In the genomic region with DNA sequence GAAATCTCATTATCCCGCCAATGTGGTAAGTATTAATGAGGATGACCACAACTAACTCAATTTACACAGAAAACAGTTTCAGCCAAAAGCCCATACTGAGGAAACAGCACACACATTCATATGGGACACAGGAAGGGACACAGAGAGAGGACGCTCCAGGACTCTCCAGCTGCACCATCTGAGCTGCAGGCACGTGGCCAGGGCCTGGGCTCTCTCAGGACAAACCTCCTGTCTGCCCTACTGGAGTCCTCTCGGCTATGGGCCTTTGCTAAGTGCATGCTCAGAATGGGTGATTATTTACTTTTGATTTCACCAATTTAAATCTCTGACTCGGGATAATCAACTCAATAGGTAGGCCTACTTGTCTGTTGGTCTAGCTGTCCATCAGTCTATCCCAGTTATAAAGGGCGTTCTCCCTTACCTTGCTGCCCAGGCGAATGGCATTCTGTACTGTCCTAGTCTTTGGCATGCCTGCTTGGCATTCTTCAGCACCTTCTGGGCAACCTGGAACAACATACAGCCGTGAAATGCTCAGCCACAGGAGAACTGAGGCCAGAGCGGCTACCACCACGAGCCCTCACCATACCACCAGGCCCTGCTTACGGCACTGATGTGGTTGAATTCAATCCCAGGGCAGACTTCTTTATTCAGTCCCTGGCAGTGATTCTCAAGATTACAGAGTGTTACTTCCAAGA, we compare ENCODE assay signal across 11 mouse cellular contexts.
DNase-seq lines count a peak whose midpoint lies in the region; ATAC-seq and TF ChIP-seq lines count a peak whose summit lies in the region.
"Had no signal": no experiment of that assay in that cellular context is flagged by ENCODE, and none has a peak within 500 bp of the region (broad histone marks: within the 10 kb centered on the region; RNA-seq: fewer than 3 reads in every experiment).

No protein-coding gene starts in this region.

- no peak overlapping the region for H3K4me2 ChIP-seq in stomach, embryonic 14.5 days (replicated peaks; ENCODE audit: low read depth, low read length)
- no peak overlapping the region for H3K4me2 ChIP-seq in stomach, postnatal 0 days (replicated peaks; ENCODE audit: low read depth)
- no peak overlapping the region for H3K4me2 ChIP-seq in forebrain, embryonic 12.5 days
- H3K4me2 ChIP-seq: hindbrain, embryonic 13.5 days; neural tube, embryonic 15.5 days had no signal

- H3K9ac ChIP-seq in stomach, embryonic 14.5 days (replicated peaks; ENCODE audit: low read depth, low read length) = no peak overlapping the region
- no peak overlapping the region for H3K9ac ChIP-seq in stomach, postnatal 0 days (ENCODE audit: low read length)
- H3K9ac ChIP-seq in forebrain, embryonic 12.5 days = no peak overlapping the region
- H3K9ac ChIP-seq: hindbrain, embryonic 13.5 days; neural tube, embryonic 15.5 days had no signal

- no peak overlapping the region for H3K4me3 ChIP-seq in stomach, embryonic 14.5 days (ENCODE audit: low read depth, low read length)
- no peak overlapping the region for H3K4me3 ChIP-seq in stomach, postnatal 0 days (ENCODE audit: low read depth, low read length)
- no peak overlapping the region for H3K4me3 ChIP-seq in forebrain, embryonic 12.5 days (replicated peaks)
- H3K4me3 ChIP-seq: heart, adult 2 months; hindbrain, embryonic 13.5 days; neural tube, embryonic 15.5 days had no signal

- peaks cover 13% of the 10 kb centered on the region for H3K36me3 ChIP-seq in stomach, embryonic 14.5 days (ENCODE audit: control insufficient read depth, insufficient read depth, low read length)
- peaks cover 12% of the 10 kb centered on the region; the same call in 1 of the 2 replicates for H3K36me3 ChIP-seq in stomach, postnatal 0 days (ENCODE audit: control insufficient read depth, insufficient read depth, low read length)
- peaks cover 6% of the 10 kb centered on the region; the same call in 1 of the 2 replicates for H3K36me3 ChIP-seq in forebrain, embryonic 12.5 days (replicated peaks)

- TF ChIP-seq EP300 in stomach, postnatal 0 days (optimal IDR thresholded peaks at IDR 0.05) = no peak

- peak; percentile 47 to 63 for DNase-seq in kidney, postnatal 4 days
- DNase-seq in kidney, adult 18-20 months = no peak
- DNase-seq in stomach, postnatal 0 days (ENCODE audit: low spot score) = no peak
- DNase-seq in cerebellum, postnatal 14 days = peak; percentile 83 to 90
- no peak for DNase-seq in thymus, postnatal 14 days
- DNase-seq: thymus, postnatal 36 days had no signal

- H3K27ac ChIP-seq in stomach, embryonic 14.5 days (ENCODE audit: low read length) = peak overlapping the region; percentile 11; the same call in 1 of the 2 replicates
- no peak overlapping the region for H3K27ac ChIP-seq in stomach, postnatal 0 days (replicated peaks)
- H3K27ac ChIP-seq in forebrain, embryonic 12.5 days = no peak overlapping the region
- H3K27ac ChIP-seq: heart, adult 2 months; hindbrain, embryonic 13.5 days; neural tube, embryonic 15.5 days had no signal

- H3K27me3 ChIP-seq in stomach, embryonic 14.5 days (ENCODE audit: control insufficient read depth, insufficient read depth, low read length) = no peaks in the 10 kb centered on the region
- H3K27me3 ChIP-seq in stomach, postnatal 0 days (ENCODE audit: control insufficient read depth, insufficient read depth, low read length) = no peaks in the 10 kb centered on the region
- H3K27me3 ChIP-seq in forebrain, embryonic 12.5 days = no peaks in the 10 kb centered on the region
- H3K27me3 ChIP-seq: hindbrain, embryonic 13.5 days; neural tube, embryonic 15.5 days had no signal

- H3K9me3 ChIP-seq in stomach, embryonic 14.5 days (ENCODE audit: control insufficient read depth, low read depth, low read length) = no peaks in the 10 kb centered on the region
- no peaks in the 10 kb centered on the region for H3K9me3 ChIP-seq in stomach, postnatal 0 days (ENCODE audit: control insufficient read depth, low read length)
- no peaks in the 10 kb centered on the region for H3K9me3 ChIP-seq in forebrain, embryonic 12.5 days
- H3K9me3 ChIP-seq: hindbrain, embryonic 13.5 days; neural tube, embryonic 15.5 days had no signal

- H3K4me1 ChIP-seq in stomach, embryonic 14.5 days (ENCODE audit: control insufficient read depth, insufficient read depth, low read length) = peaks cover 6% of the 10 kb centered on the region; the same call in 1 of the 2 replicates
- no peaks in the 10 kb centered on the region for H3K4me1 ChIP-seq in stomach, postnatal 0 days (replicated peaks; ENCODE audit: control insufficient read depth, insufficient read depth)
- H3K4me1 ChIP-seq in forebrain, embryonic 12.5 days = no peaks in the 10 kb centered on the region
- H3K4me1 ChIP-seq: hindbrain, embryonic 13.5 days; neural tube, embryonic 15.5 days had no signal

- ATAC-seq in stomach, embryonic 14.5 days (ENCODE audit: insufficient number of reproducible peaks, insufficient read depth, low FRiP score, low read depth) = no peak
- no peak for ATAC-seq in stomach, postnatal 0 days (ENCODE audit: low FRiP score, low TSS enrichment)
- ATAC-seq in forebrain, embryonic 12.5 days (ENCODE audit: low FRiP score) = no peak

- WGBS in stomach, embryonic 14.5 days = 79% methylated on average over 11 of the region's 11 CpGs
- 73% methylated on average over 11 of the region's 11 CpGs for WGBS in stomach, postnatal 0 days
- WGBS in forebrain, embryonic 12.5 days = 92% methylated on average over 11 of the region's 11 CpGs

- no peak for TF ChIP-seq CTCF in stomach, postnatal 0 days (IDR thresholded peaks at IDR 0.05; ENCODE audit: low read depth)

Comparison
In these comparisons a context has a peak if more than half of its experiments do, and no peak if none do; other contexts are left out.
1. DNase-seq: peak in kidney, postnatal 4 days (2 of 2) and cerebellum, postnatal 14 days (2 of 2); none in kidney, adult 18-20 months (single experiment), stomach, postnatal 0 days (single experiment) and thymus, postnatal 14 days (single experiment).